9 mouse cellular contexts compared by ENCODE assay signal in the genomic region with DNA sequence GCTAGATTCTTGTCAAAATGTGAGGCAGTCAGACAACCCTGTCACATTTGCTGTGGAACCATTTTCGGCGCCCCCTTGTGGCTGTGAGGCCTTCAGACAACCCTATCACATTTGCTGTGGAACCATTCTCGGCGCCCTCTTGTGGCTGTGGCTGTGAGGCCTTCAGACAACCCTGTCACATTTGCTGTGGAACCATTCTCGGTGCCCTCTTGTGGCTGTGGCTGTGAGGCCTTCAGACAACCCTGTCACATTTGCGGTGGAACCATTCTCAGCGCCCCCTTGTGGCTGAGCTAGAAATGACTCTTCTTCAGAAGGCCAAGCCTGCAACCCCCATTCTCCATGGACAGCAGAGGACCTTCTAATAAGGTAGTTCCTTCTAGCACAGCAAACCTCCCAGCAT. TPM values are rescaled to one million over a fixed set of nuclear protein-coding genes. Genes with fewer than 3 reads are reported as not detected.
DNase-seq lines count a peak whose midpoint lies in the region; ATAC-seq and TF ChIP-seq lines count a peak whose summit lies in the region.
"Had no signal": no experiment of that assay in that cellular context is flagged by ENCODE, and none has a peak within 500 bp of the region (broad histone marks: within the 10 kb centered on the region; RNA-seq: fewer than 3 reads in every experiment).

No protein-coding gene starts in this region.

- no peak overlapping the region for H3K4me3 ChIP-seq in E14TG2a.4 (replicated peaks; ENCODE audit: low read length)
- H3K4me3 ChIP-seq in forebrain, embryonic 13.5 days: no peak overlapping the region
- H3K4me3 ChIP-seq in lung, adult 2 months (replicated peaks; ENCODE audit: extremely low read depth, low read depth, low read length): no peak overlapping the region
- no peak overlapping the region for H3K4me3 ChIP-seq in thymus, adult 2 months (ENCODE audit: control insufficient read depth, insufficient read depth, low read length)
- H3K4me3 ChIP-seq: limb, embryonic 12.5 days had no signal

- 6% methylated on average over 7 of the region's 7 CpGs for WGBS in forebrain, embryonic 13.5 days
- 2% methylated on average over 7 of the region's 7 CpGs for WGBS in lung, adult 2 months
- 2% methylated on average over 7 of the region's 7 CpGs for WGBS in thymus, adult 2 months

- TF ChIP-seq POLR2A in lung, adult 2 months (IDR thresholded peaks at IDR 0.05; ENCODE audit: borderline replicate concordance, extremely low read depth, low read depth, low read length): no peak
- TF ChIP-seq POLR2A in thymus, adult 2 months (IDR thresholded peaks at IDR 0.05; ENCODE audit: control insufficient read depth, extremely low read depth, insufficient read depth, low read length, poor library complexity): no peak

- H3K4me2 ChIP-seq in forebrain, embryonic 13.5 days: no peak overlapping the region
- H3K4me2 ChIP-seq: limb, embryonic 12.5 days had no signal

- intact Hi-C loops in heart, postnatal 36 days (cut with DNase I): loop anchor here (1.0 kb wide), 1 partner anchor 44 kb away; no protein-coding TSS in a partner anchor

- peak; percentile 96 for DNase-seq in c-Kit-positive CD71-positive TER-119-negative erythroid progenitor cells, embryonic 14.5 days (ENCODE audit: low read depth)
- DNase-seq in heart, postnatal 36 days: peak; percentile 93 to 97
- DNase-seq in layer of hippocampus, adult 18-20 months (ENCODE audit: low spot score in 2 of 2): peak; percentile 90 to 98
- DNase-seq in lung, adult 2 months: peak; percentile 93
- peak; percentile 86 for DNase-seq in ovary, adult 18-20 months (ENCODE audit: low spot score)
- DNase-seq in thymus, adult 2 months: peak; percentile 92

- H3K36me3 ChIP-seq in E14TG2a.4 (ENCODE audit: insufficient read depth, low read length): no peaks in the 10 kb centered on the region
- H3K36me3 ChIP-seq in forebrain, embryonic 13.5 days (ENCODE audit: poor library complexity, severe bottlenecking): no peaks in the 10 kb centered on the region
- no peaks in the 10 kb centered on the region for H3K36me3 ChIP-seq in thymus, adult 2 months (ENCODE audit: control insufficient read depth, insufficient read depth, low read length)
- H3K36me3 ChIP-seq: limb, embryonic 12.5 days had no signal

- peaks cover 4% of the 10 kb centered on the region; the same call in 1 of the 2 replicates for H3K27me3 ChIP-seq in E14TG2a.4 (ENCODE audit: insufficient read depth, low read length)
- no peaks in the 10 kb centered on the region for H3K27me3 ChIP-seq in forebrain, embryonic 13.5 days
- H3K27me3 ChIP-seq in thymus, adult 2 months (ENCODE audit: control insufficient read depth, insufficient read depth, low read length): no peaks in the 10 kb centered on the region
- H3K27me3 ChIP-seq: limb, embryonic 12.5 days had no signal

- H3K27ac ChIP-seq in forebrain, embryonic 13.5 days: no peak overlapping the region
- H3K27ac ChIP-seq in thymus, adult 2 months (ENCODE audit: control insufficient read depth, insufficient read depth, low read length): no peak overlapping the region
- H3K27ac ChIP-seq: limb, embryonic 12.5 days had no signal

- ATAC-seq in forebrain, embryonic 13.5 days: peak; percentile 78

- peaks cover 10% of the 10 kb centered on the region for H3K4me1 ChIP-seq in E14TG2a.4 (replicated peaks; ENCODE audit: low read depth, low read length)
- peaks cover 11% of the 10 kb centered on the region for H3K4me1 ChIP-seq in forebrain, embryonic 13.5 days
- H3K4me1 ChIP-seq in lung, adult 2 months (ENCODE audit: control insufficient read depth, insufficient read depth, low read length): peaks cover 3% of the 10 kb centered on the region; the same call in 1 of the 2 replicates
- H3K4me1 ChIP-seq in thymus, adult 2 months (replicated peaks; ENCODE audit: control insufficient read depth, insufficient read depth, low read length): peaks cover 25% of the 10 kb centered on the region

- peak; percentile 95 for TF ChIP-seq CTCF in E14TG2a.4 (conservative IDR thresholded peaks at IDR 0.05; ENCODE audit: low read length)
- peak; percentile 86 for TF ChIP-seq CTCF in lung, adult 2 months (IDR thresholded peaks at IDR 0.05; ENCODE audit: insufficient read depth, low read length)
- peak; percentile 100 for TF ChIP-seq CTCF in thymus, adult 2 months (IDR thresholded peaks at IDR 0.05; ENCODE audit: borderline replicate concordance, control insufficient read depth, extremely low read depth, insufficient read depth, low read length, poor library complexity)

- H3K9ac ChIP-seq in forebrain, embryonic 13.5 days: no peak overlapping the region
- H3K9ac ChIP-seq: limb, embryonic 12.5 days had no signal

- no peaks in the 10 kb centered on the region; the same call in 1 of the 2 replicates for H3K9me3 ChIP-seq in E14TG2a.4 (ENCODE audit: low read length)
- no peaks in the 10 kb centered on the region for H3K9me3 ChIP-seq in forebrain, embryonic 13.5 days (replicated peaks)
- H3K9me3 ChIP-seq: limb, embryonic 12.5 days had no signal

RNA-seq across cellular contexts. Expression of gene Uvrag, which starts 10.4 kb away (rescaled TPM):
- 13.6 and 14.6 TPM in 2 replicates for polyA plus RNA-seq in forebrain, embryonic 13.5 days (2015; fragmentation: Nextera tagmentation; extraction: Ambion mirVana)
- total RNA-seq in heart, postnatal 36 days (2021): 10 to 100 TPM; 21.6 to 28.6 TPM
- total RNA-seq in layer of hippocampus, adult 18-20 months (2021): 10 to 100 TPM; 45.6 to 49.9 TPM
- polyA plus RNA-seq in lung, adult 2 months (2012; rRNA removed): 35.4 and 79.1 TPM in 2 replicates
- polyA plus RNA-seq in thymus, adult 2 months (2012; rRNA removed): 74.6 and 144 TPM in 2 replicates

RNA-seq across cellular contexts. Expression of gene Dgat2, which starts 31.2 kb away (rescaled TPM):
- 7.7 and 7.9 TPM in 2 replicates for polyA plus RNA-seq in forebrain, embryonic 13.5 days (2015; fragmentation: Nextera tagmentation; extraction: Ambion mirVana)
- total RNA-seq in heart, postnatal 36 days (2021): 100 to 1,000 TPM; 395 to 404 TPM
- 10 to 100 TPM; 90.3 to 97.5 TPM for total RNA-seq in layer of hippocampus, adult 18-20 months (2021)
- 93.7 and 100 TPM in 2 replicates for polyA plus RNA-seq in lung, adult 2 months (2012; rRNA removed)
- 122 and 130 TPM in 2 replicates for polyA plus RNA-seq in thymus, adult 2 months (2012; rRNA removed)

Comparison
In these comparisons a context has a peak if more than half of its experiments do, and no peak if none do; other contexts are left out.
1. RNA of gene Dgat2, which starts 31.2 kb away (polyA plus RNA-seq): 122 to 130 TPM in thymus, adult 2 months and 93.7 to 100 TPM in lung, adult 2 months; 7.7 to 7.9 TPM in forebrain, embryonic 13.5 days; every median in the first group is over 10 times any median in the second.
2. Peak in every context shown above with its lines, with median percentiles within 50 percentile points of each other: CTCF ChIP-seq and DNase-seq.